Mouse (Mus musculus) C2C12 (cell line): ENCODE results near the gene Ramp2.

Experiments used
- CEBPB ChIP-seq: IDR thresholded peaks from one replicate; pipeline ENCODE4 v1.6.1; 2011; ENCODE audit warnings: low read depth, mild to moderate bottlenecking, control low read depth, moderate library complexity
- CTCF ChIP-seq: IDR thresholded peaks from one replicate; pipeline ENCODE4 v1.5.1; 2011; ENCODE audit not compliant: control insufficient read depth, insufficient read depth, insufficient read length
- FOSL1 ChIP-seq: IDR thresholded peaks from one replicate; pipeline ENCODE4 v1.8.0; 2011; ENCODE audit warnings: mild to moderate bottlenecking, low read length; ENCODE audit not compliant: poor library complexity, insufficient read depth, severe bottlenecking
- MAX ChIP-seq: IDR thresholded peaks from one replicate; pipeline ENCODE4 v1.6.1; 2011; ENCODE audit warnings: mild to moderate bottlenecking, control low read depth
- MYOD1 ChIP-seq: IDR thresholded peaks from one replicate; pipeline ENCODE4 v1.6.1; 2011; ENCODE audit warnings: low read depth; ENCODE audit not compliant: control insufficient read depth, insufficient read length
- USF1 ChIP-seq: IDR thresholded peaks from one replicate; pipeline ENCODE4 v1.6.1; 2011; ENCODE audit warnings: low read depth, mild to moderate bottlenecking, control low read depth, moderate library complexity

DNA sequence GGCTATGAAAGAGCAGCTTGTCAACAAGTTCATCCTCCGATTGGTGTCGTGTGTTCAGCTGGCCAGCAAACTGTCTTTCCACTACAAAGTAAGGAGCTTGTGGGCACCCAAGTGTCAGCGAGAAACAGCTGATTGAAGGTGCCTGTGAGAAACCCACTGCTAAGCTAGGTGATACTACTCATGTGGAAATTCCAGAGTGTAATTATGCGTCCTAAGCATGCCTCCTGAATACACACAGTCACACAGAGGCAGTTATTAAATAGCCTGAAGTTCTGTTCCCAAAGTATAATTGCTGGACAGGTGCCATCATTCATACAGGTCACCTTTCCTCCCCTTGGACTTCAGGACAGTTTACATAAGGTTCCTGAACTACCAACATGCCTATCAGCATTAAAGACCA is 38.0 kb downstream of the Ramp2 start:
- TF ChIP-seq CTCF (no peak), MAX (no peak), FOSL1 (no peak), USF1 (no peak), MYOD1 (no peak), CEBPB (no peak)
